Mouse (Mus musculus): ENCODE data around the gene Nkiras1.

- TF ChIP-seq POLR2A (IDR thresholded peaks at IDR 0.05; ENCODE audit: borderline replicate concordance, extremely low read depth, low read depth, low read length) (no peak), CTCF (IDR thresholded peaks at IDR 0.05; ENCODE audit: insufficient read depth, low read length) (no peak)
These were observed 29.7 kb downstream of the Nkiras1 start for GRCm38 (mm10) chr14:18300676-18301075.

All from lung, adult 2 months (tissue).